Mouse (Mus musculus) megakaryocyte, embryonic 14.5 days (primary cell): ENCODE results near the gene Pde6d. TPM values are rescaled to one million over a fixed set of nuclear protein-coding genes. Genes with fewer than 3 reads are reported as not detected.

Experiments used
- H3K27me3 ChIP-seq: replicated peaks from 2 replicates; pipeline ENCODE3; 2012; ENCODE audit warnings: inconsistent platforms
- H3K36me3 ChIP-seq: replicated peaks from 2 replicates; pipeline ENCODE3; 2012; ENCODE audit warnings: low read length, inconsistent platforms, mixed read lengths
- H3K4me1 ChIP-seq: 2 replicates; pipeline ENCODE4 v1.6.1; 2012; ENCODE audit warnings: inconsistent platforms
- H3K4me3 ChIP-seq: replicated peaks from 2 replicates; pipeline ENCODE3; 2012; ENCODE audit warnings: moderate library complexity, mild to moderate bottlenecking, inconsistent platforms
- H3K9me3 ChIP-seq: 2 replicates; pipeline ENCODE4 v1.6.1; 2012; ENCODE audit warnings: inconsistent platforms
- FLI1 ChIP-seq: IDR thresholded peaks from 2 replicates; pipeline ENCODE4 v1.6.1; 2012; ENCODE audit warnings: low read length, inconsistent platforms, mixed read lengths
- GATA1 ChIP-seq: IDR thresholded peaks from 3 replicates; pipeline ENCODE4 v1.6.1; 2012; ENCODE audit warnings: mixed read lengths, low read length, inconsistent platforms, borderline replicate concordance
- polyA plus RNA-seq: library from polyadenylated mRNA; stranded (reverse); fragments of >175 nt; gene quantifications from 2 replicates; pipeline ENCODE4 v1.2.3, GENCODE M21; 2012; ENCODE audit warnings: low replicate concordance; ENCODE audit not compliant: insufficient read depth

Gene Pde6d
- polyA plus RNA-seq, 1 experiment = 45.8 TPM

DNA sequence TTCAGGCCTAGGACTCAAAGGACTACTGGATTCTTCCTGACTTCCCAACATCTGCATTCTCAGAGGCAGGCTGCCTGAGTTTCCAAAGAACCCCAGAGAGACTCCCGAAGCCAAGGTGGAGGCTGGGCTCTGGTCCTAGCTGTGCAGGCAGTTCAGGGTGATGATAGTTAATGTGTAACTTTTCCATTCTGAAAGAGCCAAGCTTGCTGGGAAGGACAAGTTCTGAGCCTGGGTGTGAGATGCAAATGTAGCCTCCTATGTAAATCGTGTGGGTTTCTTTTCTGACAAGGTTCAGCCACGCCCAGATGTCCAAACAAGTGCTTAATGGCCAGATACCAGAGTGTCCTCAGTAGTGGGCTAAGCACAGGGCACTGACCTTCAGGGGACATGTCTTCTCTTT is 84.4 kb downstream of the Pde6d start:
- Histone ChIP-seq H3K4me1 (peaks cover 71% of the 10 kb centered on the region), H3K27me3 (no peaks in the 10 kb centered on the region), H3K9me3 (no peaks in the 10 kb centered on the region), H3K4me3 (no peak overlapping the region), H3K36me3 (no peaks in the 10 kb centered on the region)
- TF ChIP-seq FLI1 (no peak), GATA1 (no peak)

GRCm38 (mm10) chr1:86497361-86497760 is 85.1 kb downstream of the Pde6d start:
- no peak for TF ChIP-seq FLI1
- no peak for TF ChIP-seq GATA1
- Histone ChIP-seq H3K4me1 (peaks cover 73% of the 10 kb centered on the region), H3K27me3 (no peaks in the 10 kb centered on the region), H3K36me3 (no peaks in the 10 kb centered on the region), H3K9me3 (no peaks in the 10 kb centered on the region), H3K4me3 (no peak overlapping the region)

DNA sequence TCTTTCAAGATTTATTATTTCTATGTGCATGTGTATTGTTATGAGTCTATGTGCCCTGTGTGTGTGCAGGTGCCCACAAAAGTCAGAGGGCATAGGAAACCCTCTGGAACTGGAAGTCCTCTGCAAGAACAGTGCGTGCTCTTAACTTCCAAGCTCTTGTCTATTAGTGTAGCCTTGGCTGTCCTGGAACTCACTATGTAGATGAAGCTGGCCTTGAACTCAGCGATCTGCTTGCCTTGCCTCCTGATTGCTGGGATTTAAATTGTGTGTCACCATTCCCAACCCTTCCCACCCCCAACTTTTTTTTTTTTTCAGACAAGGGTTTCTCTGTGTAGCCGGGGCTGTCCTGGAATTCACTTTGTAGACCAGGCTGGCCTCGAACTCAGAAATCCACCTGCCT is 86.1 kb downstream of the Pde6d start:
- H3K36me3 ChIP-seq = no peaks in the 10 kb centered on the region
- H3K4me1 ChIP-seq = peaks cover 73% of the 10 kb centered on the region
- no peaks in the 10 kb centered on the region for H3K9me3 ChIP-seq
- H3K4me3 ChIP-seq = no peak overlapping the region
- no peak for TF ChIP-seq GATA1
- TF ChIP-seq FLI1 = no peak
- no peaks in the 10 kb centered on the region for H3K27me3 ChIP-seq

GRCm38 (mm10) chr1:86493783-86494182 is 88.6 kb downstream of the Pde6d start:
- TF ChIP-seq FLI1 (no peak), GATA1 (no peak)
- H3K36me3 ChIP-seq = no peaks in the 10 kb centered on the region
- H3K4me1 ChIP-seq = peaks cover 73% of the 10 kb centered on the region
- no peaks in the 10 kb centered on the region for H3K9me3 ChIP-seq
- H3K4me3 ChIP-seq = no peak overlapping the region
- H3K27me3 ChIP-seq = no peaks in the 10 kb centered on the region

Other genes with a start within 250 kb of the Pde6d start
- gene Ncl, start 223.2 kb downstream of the Pde6d start, polyA plus RNA-seq = 70.4 and 932 TPM in 2 replicates
- gene Nmur1, start 156.4 kb downstream of the Pde6d start, polyA plus RNA-seq = 2.4 TPM in 1 of 2 replicates, not detected in the other
- not detected in 2 replicates for gene Tex44, start 156.3 kb downstream of the Pde6d start, polyA plus RNA-seq
- gene Ptma, start 55.9 kb downstream of the Pde6d start, polyA plus RNA-seq = 6,261 and 14,151 TPM in 2 replicates
- 16.3 and 36.3 TPM in 2 replicates for gene Cops7b, start 275 bp upstream of the Pde6d start, polyA plus RNA-seq
- gene Nppc, start 87.9 kb upstream of the Pde6d start, polyA plus RNA-seq = 0.44 TPM in 1 of 2 replicates, not detected in the other
- gene Dis3l2, start 121.2 kb upstream of the Pde6d start, polyA plus RNA-seq = 7.1 TPM in 1 of 2 replicates, not detected in the other